Mouse (Mus musculus) 416B (cell line): ENCODE measurements around the gene Dnmt3l.
"Not testable (repeated sequence)": the region's sequence is repeated elsewhere in the genome, so short reads cannot be mapped to it uniquely, and the experiment has no call there.

ENCODE experiments used
- DNase-seq: peaks from one replicate; pipeline ENCODE4 v3.0.0; 2011; ENCODE audit warnings: low read depth

Dnmt3l gene

GRCm38 (mm10) chr10:78041647-78042046 is at the start of gene Dnmt3l:
Dnmt3l (plus strand) TSS chr10:78041947.
- DNase-seq: no peak

- no peak for DNase-seq
Measured at GRCm38 (mm10) chr10:77995639-77996038, 46.1 kb upstream of the Dnmt3l start.

- no peak for DNase-seq
Measured at GRCm38 (mm10) chr10:78000200-78000599, 41.5 kb upstream of the Dnmt3l start.

GRCm38 (mm10) chr10:78001796-78002195 is 40.0 kb upstream of the Dnmt3l start:
- DNase-seq: no peak

GRCm38 (mm10) chr10:78002316-78002715 is 39.4 kb upstream of the Dnmt3l start:
- DNase-seq: no peak

- DNase-seq: no peak
Measured at GRCm38 (mm10) chr10:78004479-78005100, 37.2 kb upstream of the Dnmt3l start.

- DNase-seq: no peak
Measured at GRCm38 (mm10) chr10:78005791-78006438, 35.8 kb upstream of the Dnmt3l start.

GRCm38 (mm10) chr10:78007203-78007602 is 34.5 kb upstream of the Dnmt3l start:
- no peak for DNase-seq

- no peak for DNase-seq
Measured at GRCm38 (mm10) chr10:78008169-78008568, 33.6 kb upstream of the Dnmt3l start.

- peak; percentile 96 for DNase-seq
Measured at GRCm38 (mm10) chr10:78009184-78009944, 32.4 kb upstream of the Dnmt3l start.

GRCm38 (mm10) chr10:78009945-78010293 is 31.8 kb upstream of the Dnmt3l start, which contains the start of gene Pfkl:
Pfkl (minus strand) TSS chr10:78010083.
- no peak for DNase-seq

- DNase-seq: peak; percentile 66
Measured at GRCm38 (mm10) chr10:78010335-78010734, 31.4 kb upstream of the Dnmt3l start.

- peak; percentile 49 for DNase-seq
Measured at GRCm38 (mm10) chr10:78011116-78011515, 30.6 kb upstream of the Dnmt3l start.

- DNase-seq: peak; percentile 82
Measured at GRCm38 (mm10) chr10:78012661-78013495, 28.9 kb upstream of the Dnmt3l start.

- peak; percentile 61 for DNase-seq
Measured at GRCm38 (mm10) chr10:78015489-78015888, 26.3 kb upstream of the Dnmt3l start.

- DNase-seq: no peak
Measured at GRCm38 (mm10) chr10:78016366-78016765, 25.4 kb upstream of the Dnmt3l start.

GRCm38 (mm10) chr10:78018797-78019203 is 22.9 kb upstream of the Dnmt3l start:
- peak; percentile 88 for DNase-seq

- peak; percentile 36 for DNase-seq
Measured at GRCm38 (mm10) chr10:78019291-78019690, 22.5 kb upstream of the Dnmt3l start.

GRCm38 (mm10) chr10:78019984-78020383 is 21.8 kb upstream of the Dnmt3l start:
- DNase-seq: not testable (repeated sequence)

- peak; percentile 66 for DNase-seq
Measured at GRCm38 (mm10) chr10:78025453-78025852, 16.3 kb upstream of the Dnmt3l start.

- peak; percentile 91 for DNase-seq
Measured at GRCm38 (mm10) chr10:78028129-78028528, 13.6 kb upstream of the Dnmt3l start.

GRCm38 (mm10) chr10:78029080-78029479 is 12.7 kb upstream of the Dnmt3l start:
- DNase-seq: no peak
